Mouse (Mus musculus) midbrain, embryonic 12.5 days (tissue): ENCODE measurements around the gene Map1b. TPM values are rescaled to one million over a fixed set of nuclear protein-coding genes. Genes with fewer than 3 reads are reported as not detected.

Source experiments
- ATAC-seq: fragments of 200-750 bp; cut with Nextera tagmentation; 2 replicates; pipeline ENCODE4 v1.8.0; 2017; ENCODE audit warnings: low read depth, moderate TSS enrichment, moderate library complexity; ENCODE audit not compliant: low FRiP score
- H3K27ac ChIP-seq: fragments of 300-500 bp; sonication (generic); replicated peaks from 2 replicates; pipeline ENCODE4 v1.5.1; 2016; ENCODE audit warnings: mild to moderate bottlenecking
- H3K27me3 ChIP-seq: fragments of 300-500 bp; sonication (generic); 2 replicates; pipeline ENCODE4 v1.6.1; 2016; ENCODE audit warnings: mild to moderate bottlenecking
- H3K36me3 ChIP-seq: fragments of 300-500 bp; sonication (generic); 2 replicates; pipeline ENCODE4 v1.6.1; 2016
- H3K4me1 ChIP-seq: fragments of 300-500 bp; sonication (generic); 2 replicates; pipeline ENCODE4 v1.6.1; 2016
- H3K4me2 ChIP-seq: fragments of 300-500 bp; sonication (generic); replicated peaks from 2 replicates; pipeline ENCODE4 v1.6.1; 2016; ENCODE audit warnings: mild to moderate bottlenecking, moderate library complexity
- H3K4me3 ChIP-seq: fragments of 300-500 bp; sonication (generic); 2 replicates; pipeline ENCODE4 v1.5.1; 2016; ENCODE audit warnings: mild to moderate bottlenecking
- H3K9ac ChIP-seq: fragments of 300-500 bp; sonication (generic); replicated peaks from 2 replicates; pipeline ENCODE4 v1.6.1; 2016; ENCODE audit warnings: mild to moderate bottlenecking, moderate library complexity
- H3K9me3 ChIP-seq: fragments of 300-500 bp; sonication (generic); 2 replicates; pipeline ENCODE4 v1.6.1; 2016; ENCODE audit warnings: mild to moderate bottlenecking
- WGBS: fragments of 180-500 bp; shearing (Covaris S2); methylation state at CpG from one replicate; pipeline ENCODE4 v1.1.7; 2016; 5-methylcytosine and 5-hydroxymethylcytosine counted together
- polyA plus RNA-seq: library from polyadenylated mRNA; unstranded; fragments of >200 nt; fragmentation: Nextera tagmentation; extraction: Ambion mirVana; gene quantifications from 2 replicates; pipeline ENCODE4 v1.2.1, GENCODE M21; 2016

Map1b gene
- polyA plus RNA-seq, 1 experiment from 2014 or later, result 1,353 TPM

DNA sequence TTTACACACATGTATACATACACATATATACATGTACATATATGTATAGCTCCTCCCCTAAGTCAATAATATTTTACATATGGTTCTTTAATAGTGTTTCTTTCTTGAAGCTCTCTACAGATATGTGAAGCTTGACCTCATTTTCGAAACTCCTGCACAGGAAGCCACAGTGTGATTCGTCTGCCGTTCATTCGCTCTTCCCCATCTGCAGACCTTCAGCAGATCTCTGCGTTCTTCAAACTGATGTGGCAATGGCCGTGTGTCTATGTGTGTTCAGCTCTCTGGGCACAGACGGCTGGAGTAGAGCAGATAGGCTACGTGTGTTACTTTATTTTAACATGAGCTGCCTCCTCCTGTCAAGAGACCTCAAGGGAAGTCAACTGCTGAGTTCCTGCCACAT, 9.2 kb upstream of the Map1b start:
- Histone ChIP-seq H3K9ac (no peak overlapping the region), H3K4me1 (no peaks in the 10 kb centered on the region), H3K4me3 (no peak overlapping the region), H3K4me2 (no peak overlapping the region), H3K27ac (no peak overlapping the region), H3K9me3 (no peaks in the 10 kb centered on the region), H3K27me3 (no peaks in the 10 kb centered on the region), H3K36me3 (no peaks in the 10 kb centered on the region)
- WGBS, result 85% methylated on average over 8 of the region's 8 CpGs
- ATAC-seq, result no peak

DNA sequence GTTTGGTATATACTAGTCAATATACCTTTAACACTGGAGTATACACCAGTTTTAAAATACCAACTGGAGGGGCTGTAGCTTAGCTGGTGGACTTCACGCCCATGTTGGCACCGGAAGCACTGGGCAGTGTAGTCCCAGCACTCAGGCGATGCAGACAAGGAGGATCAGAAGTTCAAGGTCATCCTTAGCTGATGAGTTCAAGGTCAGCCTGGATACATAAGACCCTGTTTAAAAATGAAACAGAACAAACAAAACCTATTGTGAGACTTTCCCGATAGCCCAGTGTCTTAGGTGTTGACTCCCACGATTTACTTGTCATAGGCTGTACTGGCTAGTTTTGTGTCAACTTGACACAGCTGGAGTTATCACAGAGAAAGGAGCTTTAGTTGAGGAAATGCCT, 1.5 kb upstream of the Map1b start:
- no peak overlapping the region for H3K27ac ChIP-seq
- H3K36me3 ChIP-seq, result no peaks in the 10 kb centered on the region
- H3K9me3 ChIP-seq, result no peaks in the 10 kb centered on the region
- no peaks in the 10 kb centered on the region for H3K27me3 ChIP-seq
- ATAC-seq, result no peak
- no peak overlapping the region for H3K4me2 ChIP-seq
- no peak overlapping the region for H3K4me3 ChIP-seq
- no peak overlapping the region for H3K9ac ChIP-seq
- H3K4me1 ChIP-seq, result peaks cover 14% of the 10 kb centered on the region
- WGBS, result 91% methylated on average over 5 of the region's 5 CpGs

DNA sequence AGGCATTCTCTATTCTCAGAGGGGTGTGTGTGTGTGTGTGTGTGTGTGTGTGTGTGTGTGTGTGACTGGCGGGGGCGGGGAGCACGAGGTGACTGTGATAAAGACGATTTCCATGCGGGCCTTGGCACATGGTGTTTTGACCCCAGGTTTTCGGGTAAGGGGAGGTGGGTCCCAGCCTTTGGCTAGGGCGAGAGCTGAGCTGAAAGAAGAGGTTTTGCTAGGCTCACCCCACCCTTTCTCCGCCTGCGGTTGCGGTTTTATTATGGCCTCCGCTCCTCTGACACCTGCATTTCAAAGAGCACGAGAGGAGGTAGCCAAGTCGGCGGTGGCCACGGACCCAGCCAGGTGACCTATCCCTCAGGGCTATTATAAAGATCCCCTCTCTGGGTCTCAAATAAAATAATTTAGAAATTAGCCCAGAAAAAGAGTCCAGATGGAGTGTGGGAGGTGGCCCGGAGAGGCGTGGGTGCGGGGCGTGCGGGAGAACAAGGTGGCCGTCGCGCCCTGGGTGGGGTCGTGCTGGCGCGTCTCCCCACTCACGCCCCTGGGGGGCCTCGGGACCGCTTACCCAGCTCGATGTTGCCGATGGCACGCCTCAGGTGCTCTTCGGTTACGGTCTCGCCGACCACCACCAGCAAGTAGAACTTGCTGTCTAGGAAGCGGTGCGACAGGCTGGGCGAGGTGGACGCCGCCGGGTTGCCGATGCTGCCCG, 448 bp downstream of the Map1b start:
- H3K9me3 ChIP-seq, result no peaks in the 10 kb centered on the region
- peak overlapping the region; percentile 88 for H3K4me3 ChIP-seq
- H3K4me2 ChIP-seq, result peak overlapping the region; percentile 57
- H3K4me1 ChIP-seq, result peaks cover 31% of the 10 kb centered on the region
- ATAC-seq, result peak; percentile 20
- WGBS, result under 1% methylated on average over 40 of the region's 44 CpGs
- peak overlapping the region; percentile 90 for H3K9ac ChIP-seq
- H3K27ac ChIP-seq, result peak overlapping the region; percentile 99
- no peaks in the 10 kb centered on the region for H3K27me3 ChIP-seq
- H3K36me3 ChIP-seq, result no peaks in the 10 kb centered on the region

DNA sequence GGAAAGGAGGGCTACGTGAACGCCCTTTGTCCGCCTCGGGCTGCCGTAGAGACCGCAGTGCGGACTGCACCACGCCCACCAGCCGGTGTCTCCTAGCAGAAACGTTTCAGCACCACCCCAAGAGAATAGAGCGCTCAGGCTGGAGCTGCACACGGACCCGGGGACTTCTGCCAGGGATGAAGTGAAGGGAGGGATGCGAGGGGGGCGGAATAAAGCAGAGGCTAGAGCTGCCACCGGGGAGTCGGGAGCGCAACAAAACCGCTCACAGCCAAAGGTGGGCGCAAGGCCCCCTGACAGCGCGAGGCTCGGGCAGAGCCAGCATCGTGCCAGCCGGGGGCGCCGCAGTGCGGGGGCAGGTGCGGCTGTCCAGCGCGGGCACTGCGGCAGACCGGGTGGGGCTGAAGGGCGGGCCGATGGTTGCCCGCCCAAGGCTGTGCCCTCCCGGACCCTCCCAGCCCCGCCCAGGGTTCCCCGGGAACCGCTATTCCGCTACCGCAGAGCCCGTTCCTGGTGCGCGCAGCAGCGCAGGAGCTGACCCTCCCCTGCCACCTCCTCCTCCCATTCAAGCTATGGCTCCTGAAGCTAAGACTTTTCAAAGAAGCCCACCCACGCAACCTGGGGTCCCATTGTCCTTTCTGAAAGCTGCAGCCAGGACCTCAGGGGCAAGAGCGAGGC, 1.3 kb downstream of the Map1b start:
- WGBS, result under 1% methylated on average over 47 of the region's 48 CpGs
- Histone ChIP-seq H3K27me3 (no peaks in the 10 kb centered on the region), H3K4me2 (peak overlapping the region; percentile 57), H3K27ac (peak overlapping the region; percentile 99), H3K9me3 (no peaks in the 10 kb centered on the region), H3K9ac (peak overlapping the region; percentile 90), H3K4me3 (peak overlapping the region; percentile 88), H3K4me1 (peaks cover 37% of the 10 kb centered on the region), H3K36me3 (no peaks in the 10 kb centered on the region)
- ATAC-seq, result peak; percentile 77

DNA sequence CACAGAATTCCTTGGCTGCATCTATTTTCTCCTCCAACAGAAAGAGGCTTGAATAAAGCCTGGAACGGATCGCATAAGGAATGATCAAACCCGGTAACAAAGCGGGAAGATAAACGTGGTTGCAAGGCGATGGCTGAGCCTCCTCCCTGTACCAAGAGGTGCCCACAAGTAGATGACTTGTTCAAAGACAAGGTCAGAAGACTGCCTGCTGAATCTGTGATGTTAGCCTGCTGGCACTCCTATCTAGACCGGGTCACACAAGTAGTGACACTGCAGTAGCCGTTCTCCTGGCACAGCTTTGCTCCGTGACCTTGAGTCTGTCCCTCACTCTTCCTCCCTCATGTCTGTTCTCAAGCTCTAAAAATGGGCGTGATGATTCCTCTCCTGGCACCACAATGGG, 2.4 kb downstream of the Map1b start:
- Histone ChIP-seq H3K4me2 (peak overlapping the region; percentile 57), H3K4me3 (peak overlapping the region; percentile 88), H3K36me3 (peaks cover 1% of the 10 kb centered on the region; the same call in 1 of the 2 replicates), H3K27ac (peak overlapping the region; percentile 99), H3K9me3 (no peaks in the 10 kb centered on the region), H3K27me3 (no peaks in the 10 kb centered on the region), H3K9ac (peak overlapping the region; percentile 90), H3K4me1 (peaks cover 42% of the 10 kb centered on the region)
- no peak for ATAC-seq
- 3% methylated on average over 10 of the region's 10 CpGs for WGBS

DNA sequence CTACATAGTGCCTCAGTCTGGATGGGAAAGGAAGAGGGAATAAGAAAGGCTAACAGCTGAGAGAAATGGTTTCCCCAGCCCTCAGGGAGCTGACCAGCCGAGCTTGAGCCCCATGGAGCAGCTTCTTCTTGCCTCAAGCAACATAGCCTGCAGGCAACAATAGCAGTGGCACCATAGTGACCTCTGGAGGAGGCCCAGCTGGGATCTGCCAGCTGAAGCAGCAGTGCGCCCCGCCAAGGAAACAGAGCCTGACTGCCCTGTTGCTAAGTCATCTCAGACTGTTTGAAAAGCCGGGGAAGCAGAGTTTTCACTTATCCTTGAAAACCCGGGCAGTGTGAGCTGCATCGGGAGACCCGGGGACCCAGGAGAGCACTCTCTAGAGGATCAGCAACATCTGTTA, 3.2 kb downstream of the Map1b start:
- under 1% methylated on average over 7 of the region's 7 CpGs for WGBS
- Histone ChIP-seq H3K4me2 (peak overlapping the region; percentile 57), H3K9me3 (no peaks in the 10 kb centered on the region), H3K27ac (peak overlapping the region; percentile 99), H3K4me1 (peaks cover 46% of the 10 kb centered on the region), H3K4me3 (peak overlapping the region; percentile 88), H3K27me3 (no peaks in the 10 kb centered on the region), H3K9ac (peak overlapping the region; percentile 90), H3K36me3 (peaks cover 10% of the 10 kb centered on the region)
- peak; percentile 17 for ATAC-seq

DNA sequence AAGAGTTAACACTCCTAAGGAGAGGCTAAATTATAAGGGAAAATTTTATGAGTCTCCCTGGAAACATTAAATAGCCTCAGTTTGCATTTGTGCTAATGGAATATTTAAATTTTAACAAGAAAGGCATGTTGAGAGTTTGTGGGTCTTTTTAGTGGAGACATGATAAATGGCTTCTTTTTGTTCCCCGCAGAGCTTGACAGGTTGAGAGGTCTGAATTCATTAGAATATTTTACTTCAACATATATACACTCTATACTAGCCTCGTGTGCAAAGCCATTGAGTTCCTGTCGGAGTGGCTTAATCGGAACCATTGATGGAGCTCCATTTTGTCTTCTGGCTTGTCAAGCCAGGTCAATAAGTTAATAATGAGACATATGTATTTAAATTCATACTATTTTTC, 6.4 kb downstream of the Map1b start:
- 36% methylated on average over 4 of the region's 4 CpGs for WGBS
- ATAC-seq, result no peak
- Histone ChIP-seq H3K27ac (no peak overlapping the region), H3K27me3 (no peaks in the 10 kb centered on the region), H3K4me3 (no peak overlapping the region), H3K4me2 (peak overlapping the region; percentile 22; the same call in 1 of the 2 replicates), H3K9ac (no peak overlapping the region; the same call in 1 of the 2 replicates), H3K36me3 (peaks cover 41% of the 10 kb centered on the region), H3K9me3 (no peaks in the 10 kb centered on the region), H3K4me1 (peaks cover 46% of the 10 kb centered on the region)

DNA sequence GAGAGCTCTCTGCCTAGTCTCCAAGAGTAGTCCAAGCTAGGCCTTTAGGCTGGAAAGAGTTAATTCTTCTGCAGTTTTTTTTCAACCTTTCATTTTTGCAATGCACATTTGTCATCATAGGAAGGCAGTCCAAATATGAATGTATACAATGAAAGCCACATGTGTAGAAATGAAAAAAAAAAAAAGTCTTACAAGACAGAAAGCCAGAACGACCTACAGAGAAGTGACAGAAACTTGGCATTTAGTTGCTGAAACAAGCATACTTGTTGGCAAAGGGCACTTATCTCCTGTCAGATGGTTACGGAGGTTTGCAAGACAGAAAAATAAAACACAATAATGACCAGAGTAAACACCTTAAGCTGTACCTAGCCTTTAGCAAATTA, 9.8 kb downstream of the Map1b start:
- Histone ChIP-seq H3K9me3 (no peaks in the 10 kb centered on the region), H3K9ac (no peak overlapping the region), H3K4me2 (no peak overlapping the region), H3K27ac (no peak overlapping the region), H3K4me1 (peaks cover 63% of the 10 kb centered on the region), H3K36me3 (peaks cover 63% of the 10 kb centered on the region), H3K27me3 (no peaks in the 10 kb centered on the region), H3K4me3 (no peak overlapping the region)
- ATAC-seq, result no peak
- whole genome bisulfite sequencing, result 94% methylated on average over 2 of the region's 2 CpGs

DNA sequence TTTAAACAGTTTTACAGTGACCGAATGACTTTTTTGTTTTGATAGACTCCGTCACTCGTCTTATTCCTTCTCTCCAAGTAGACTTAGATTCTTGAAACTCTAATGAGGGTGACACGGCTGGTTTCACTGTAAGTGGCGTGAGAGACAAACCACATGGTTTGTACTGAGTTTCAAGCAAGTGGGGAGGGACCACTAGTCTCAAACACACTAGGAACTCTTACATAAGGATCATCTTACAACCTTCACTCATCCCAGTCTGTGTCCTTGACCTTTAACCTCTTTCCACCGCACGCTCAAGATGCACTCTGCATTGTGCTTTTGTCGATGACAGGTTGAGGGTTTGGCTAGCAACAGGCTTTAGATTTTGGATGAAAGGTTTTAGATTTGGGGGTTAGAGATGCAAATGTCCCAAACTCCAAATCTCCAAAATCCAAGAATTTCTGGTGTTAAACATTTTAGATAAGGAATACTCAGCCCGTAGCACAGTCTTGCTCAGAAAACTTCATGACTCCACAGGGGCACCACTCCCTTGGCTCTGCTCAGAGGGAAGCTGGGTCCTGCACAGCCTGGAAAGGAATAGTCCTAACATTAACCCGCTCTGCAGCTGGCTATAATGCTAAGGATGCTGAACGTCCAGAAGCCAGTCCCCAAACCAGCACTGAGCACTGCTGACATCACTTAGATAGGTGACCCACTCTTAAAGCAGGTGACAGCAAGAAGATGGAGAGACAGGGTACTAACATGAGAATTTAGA, 10.3 kb downstream of the Map1b start:
- Histone ChIP-seq H3K27ac (no peak overlapping the region), H3K9me3 (no peaks in the 10 kb centered on the region), H3K4me1 (peaks cover 63% of the 10 kb centered on the region)

DNA sequence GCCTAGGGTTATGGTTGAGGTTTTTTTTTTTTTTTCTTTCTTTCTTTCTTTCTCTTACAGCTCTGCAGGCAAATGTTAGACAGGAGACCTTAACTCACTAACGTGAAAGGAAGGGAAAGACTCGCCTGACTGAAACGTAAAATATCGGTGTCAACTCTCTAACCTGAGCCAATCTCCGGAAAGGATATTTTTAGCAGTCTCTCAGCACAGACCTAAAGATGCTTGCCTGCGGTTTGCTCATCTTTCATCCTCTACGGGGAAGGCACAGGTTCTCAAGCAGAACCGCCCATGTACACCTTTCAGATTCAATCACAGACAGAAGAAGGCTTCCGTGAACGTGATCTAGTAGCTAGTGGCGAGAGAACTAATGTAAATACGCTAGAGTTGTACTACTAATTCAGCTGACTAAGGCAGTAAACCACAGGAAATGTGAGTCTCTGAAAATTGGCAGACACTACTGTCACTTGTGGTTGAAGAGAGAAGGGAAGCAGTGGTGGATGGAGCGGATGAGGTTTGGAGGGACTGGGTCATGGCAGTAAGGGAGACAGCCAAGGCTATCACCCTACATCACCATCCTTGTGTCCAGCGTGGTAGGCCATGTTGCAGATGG, 12.9 kb downstream of the Map1b start:
- WGBS, result 89% methylated on average over 14 of the region's 14 CpGs
- no peaks in the 10 kb centered on the region for H3K27me3 ChIP-seq
- peaks cover 67% of the 10 kb centered on the region for H3K4me1 ChIP-seq
- peak overlapping the region; percentile 61 for H3K27ac ChIP-seq
- H3K9ac ChIP-seq, result no peak overlapping the region
- ATAC-seq, result no peak
- H3K36me3 ChIP-seq, result peaks cover 72% of the 10 kb centered on the region
- H3K4me2 ChIP-seq, result no peak overlapping the region
- no peaks in the 10 kb centered on the region for H3K9me3 ChIP-seq
- no peak overlapping the region for H3K4me3 ChIP-seq

More for the DNA sequence above, 10.3 kb downstream of the Map1b start:
- ATAC-seq, result no peak
- no peak overlapping the region for H3K4me2 ChIP-seq
- no peaks in the 10 kb centered on the region for H3K27me3 ChIP-seq
- H3K36me3 ChIP-seq, result peaks cover 65% of the 10 kb centered on the region
- no peak overlapping the region for H3K9ac ChIP-seq
- H3K4me3 ChIP-seq, result no peak overlapping the region
- WGBS, result 87% methylated on average over 11 of the region's 11 CpGs

DNA sequence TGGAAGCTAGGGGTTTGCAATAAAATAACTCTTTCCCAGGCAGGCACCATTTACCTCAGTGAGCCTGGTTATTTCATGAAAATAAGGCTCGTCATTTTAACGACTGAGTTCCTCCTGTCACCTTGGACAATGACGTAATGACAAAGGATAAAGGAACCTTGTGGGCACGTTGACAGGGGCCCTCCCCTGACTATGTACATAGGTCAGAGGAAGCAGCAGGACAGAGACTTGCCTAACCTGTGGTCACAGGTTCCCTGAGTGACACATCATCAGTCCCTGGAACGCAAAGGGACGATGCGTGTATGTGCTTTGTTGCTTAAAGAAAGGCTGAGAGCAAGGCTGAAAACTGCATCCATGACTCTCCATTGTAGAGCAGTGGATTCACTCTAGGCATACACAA, 13.4 kb downstream of the Map1b start:
- no peaks in the 10 kb centered on the region for H3K27me3 ChIP-seq
- H3K4me1 ChIP-seq, result peaks cover 66% of the 10 kb centered on the region
- 0 out of 2 replicates have a peak overlapping the region, but pooled peaks have one; percentile 11 for H3K4me2 ChIP-seq
- H3K36me3 ChIP-seq, result peaks cover 66% of the 10 kb centered on the region
- 0 out of 2 replicates have a peak overlapping the region, but pooled peaks have one; percentile 17 for H3K9ac ChIP-seq
- H3K4me3 ChIP-seq, result no peak overlapping the region
- 67% methylated on average over 7 of the region's 7 CpGs for WGBS
- H3K9me3 ChIP-seq, result no peaks in the 10 kb centered on the region
- H3K27ac ChIP-seq, result peak overlapping the region; percentile 61
- ATAC-seq, result no peak
